Mouse (Mus musculus) kidney, embryonic 15.5 days (tissue): ENCODE measurements at regions not wholly inside any gene's neighbourhood (a gene's known extent, or its start where the extent isn't known, plus 50 kb on each side); places are given as distances from the start of the nearest gene placed in this dataset.
"Not testable (repeated sequence)": the region's sequence is repeated elsewhere in the genome, so short reads cannot be mapped to it uniquely, and the experiment has no call there.

Experiments
- ATAC-seq: fragments of 200-750 bp; cut with Nextera tagmentation; replicated peaks from 2 replicates; pipeline ENCODE4 v1.8.0; 2017; ENCODE audit warnings: moderate TSS enrichment; ENCODE audit not compliant: low FRiP score
- H3K27ac ChIP-seq: fragments of 300-500 bp; sonication (generic); 2 replicates; pipeline ENCODE4 v1.5.1; 2015; ENCODE audit warnings: mild to moderate bottlenecking, inconsistent platforms
- H3K27me3 ChIP-seq: fragments of 300-500 bp; sonication (generic); 2 replicates; pipeline ENCODE4 v1.6.1; 2015; ENCODE audit warnings: inconsistent platforms
- H3K36me3 ChIP-seq: fragments of 300-500 bp; sonication (generic); 2 replicates; pipeline ENCODE4 v1.6.1; 2015; ENCODE audit warnings: inconsistent platforms
- H3K4me1 ChIP-seq: fragments of 300-500 bp; sonication (generic); 2 replicates; pipeline ENCODE4 v1.6.1; 2015; ENCODE audit warnings: inconsistent platforms
- H3K4me2 ChIP-seq: fragments of 300-500 bp; sonication (generic); 2 replicates; pipeline ENCODE4 v1.6.1; 2015; ENCODE audit warnings: moderate library complexity, mild to moderate bottlenecking, inconsistent platforms
- H3K4me3 ChIP-seq: fragments of 300-500 bp; sonication (generic); replicated peaks from 2 replicates; pipeline ENCODE4 v1.5.1; 2015; ENCODE audit warnings: mild to moderate bottlenecking, inconsistent platforms
- H3K9ac ChIP-seq: fragments of 300-500 bp; sonication (generic); 2 replicates; pipeline ENCODE4 v1.6.1; 2015; ENCODE audit warnings: mild to moderate bottlenecking, inconsistent platforms
- H3K9me3 ChIP-seq: fragments of 300-500 bp; sonication (generic); replicated peaks from 2 replicates; pipeline ENCODE4 v1.6.1; 2016; ENCODE audit warnings: inconsistent platforms
- WGBS: fragments of 180-500 bp; shearing (Covaris S2); methylation state at CpG from one replicate; pipeline ENCODE4 v1.1.7; 2015; ENCODE audit warnings: mixed read lengths; 5-methylcytosine and 5-hydroxymethylcytosine counted together

- Histone ChIP-seq H3K27me3 (no peaks in the 10 kb centered on the region), H3K27ac (peak overlapping the region; percentile 62), H3K9me3 (no peaks in the 10 kb centered on the region), H3K36me3 (no peaks in the 10 kb centered on the region), H3K4me3 (no peak overlapping the region), H3K9ac (no peak overlapping the region), H3K4me2 (no peak overlapping the region), H3K4me1 (peaks cover 12% of the 10 kb centered on the region)
- no peak for ATAC-seq
- 84% methylated on average over 6 of the region's 6 CpGs for WGBS
These were observed 123.0 kb upstream of the Tbl1xr1 start for GRCm38 (mm10) chr3:21953416-21953810.

GRCm38 (mm10) chr3:21955681-21956080 is 120.8 kb upstream of the Tbl1xr1 start:
- Histone ChIP-seq H3K27me3 (no peaks in the 10 kb centered on the region), H3K9me3 (no peaks in the 10 kb centered on the region)
- WGBS: 45% methylated on average over 2 of the region's 2 CpGs

GRCm38 (mm10) chr3:21957105-21957504 is 119.3 kb upstream of the Tbl1xr1 start:
- not testable (repeated sequence) for H3K9me3 ChIP-seq, ATAC-seq, H3K27ac ChIP-seq, H3K9ac ChIP-seq, H3K4me2 ChIP-seq, H3K27me3 ChIP-seq, H3K36me3 ChIP-seq, H3K4me3 ChIP-seq
- peaks cover 27% of the 10 kb centered on the region for H3K4me1 ChIP-seq
- 72% methylated on average over 6 of the region's 6 CpGs for WGBS

More at GRCm38 (mm10) chr3:21955681-21956080, 120.8 kb upstream of the Tbl1xr1 start:
- peaks cover 14% of the 10 kb centered on the region for H3K4me1 ChIP-seq
- H3K9ac ChIP-seq: no peak overlapping the region
- no peak overlapping the region for H3K27ac ChIP-seq
- H3K4me3 ChIP-seq: no peak overlapping the region
- ATAC-seq: no peak
- no peaks in the 10 kb centered on the region for H3K36me3 ChIP-seq
- H3K4me2 ChIP-seq: no peak overlapping the region

- no peak overlapping the region for H3K4me2 ChIP-seq
- H3K4me3 ChIP-seq: no peak overlapping the region
- H3K9me3 ChIP-seq: no peaks in the 10 kb centered on the region
- ATAC-seq: no peak
- H3K36me3 ChIP-seq: no peaks in the 10 kb centered on the region
- H3K4me1 ChIP-seq: peaks cover 32% of the 10 kb centered on the region
- H3K27ac ChIP-seq: no peak overlapping the region
- 88% methylated on average over 6 of the region's 6 CpGs for WGBS
- no peaks in the 10 kb centered on the region for H3K27me3 ChIP-seq
- H3K9ac ChIP-seq: no peak overlapping the region
These were observed 117.7 kb upstream of the Tbl1xr1 start for GRCm38 (mm10) chr3:21958595-21959286.

- no peak overlapping the region for H3K4me2 ChIP-seq
These were observed 115.4 kb upstream of the Tbl1xr1 start for GRCm38 (mm10) chr3:21961091-21961490.

GRCm38 (mm10) chr3:21961746-21962145 is 114.7 kb upstream of the Tbl1xr1 start:
- WGBS: 79% methylated on average over 5 of the region's 5 CpGs

More at GRCm38 (mm10) chr3:21961091-21961490, 115.4 kb upstream of the Tbl1xr1 start:
- no peaks in the 10 kb centered on the region for H3K36me3 ChIP-seq
- no peaks in the 10 kb centered on the region for H3K9me3 ChIP-seq
- no peak overlapping the region for H3K4me3 ChIP-seq
- ATAC-seq: peak; percentile 20; the same call in 1 of the 2 replicates
- H3K27me3 ChIP-seq: no peaks in the 10 kb centered on the region
- WGBS: 29% methylated on average over 6 of the region's 6 CpGs
- H3K27ac ChIP-seq: peak overlapping the region; percentile 51; the same call in 1 of the 2 replicates
- peaks cover 36% of the 10 kb centered on the region for H3K4me1 ChIP-seq
- no peak overlapping the region for H3K9ac ChIP-seq

GRCm38 (mm10) chr3:21962360-21962782 is 114.1 kb upstream of the Tbl1xr1 start:
- Histone ChIP-seq H3K4me1 (peaks cover 36% of the 10 kb centered on the region), H3K36me3 (no peaks in the 10 kb centered on the region), H3K4me2 (peak overlapping the region; percentile 9; the same call in 1 of the 2 replicates), H3K9me3 (no peaks in the 10 kb centered on the region), H3K27me3 (no peaks in the 10 kb centered on the region), H3K4me3 (no peak overlapping the region), H3K27ac (peak overlapping the region; percentile 66), H3K9ac (no peak overlapping the region)
- WGBS: 44% methylated on average over 7 of the region's 7 CpGs
- ATAC-seq: no peak

More at GRCm38 (mm10) chr3:21961746-21962145, 114.7 kb upstream of the Tbl1xr1 start:
- no peaks in the 10 kb centered on the region for H3K9me3 ChIP-seq
- no peak overlapping the region for H3K9ac ChIP-seq
- H3K4me1 ChIP-seq: peaks cover 36% of the 10 kb centered on the region
- H3K27me3 ChIP-seq: no peaks in the 10 kb centered on the region
- no peaks in the 10 kb centered on the region for H3K36me3 ChIP-seq
- no peak overlapping the region for H3K27ac ChIP-seq
- ATAC-seq: no peak
- H3K4me3 ChIP-seq: no peak overlapping the region
- H3K4me2 ChIP-seq: no peak overlapping the region

GRCm38 (mm10) chr3:21962921-21963732 is 113.3 kb upstream of the Tbl1xr1 start:
- Histone ChIP-seq H3K4me3 (no peak overlapping the region), H3K9me3 (no peaks in the 10 kb centered on the region), H3K27ac (peak overlapping the region; percentile 66), H3K9ac (no peak overlapping the region), H3K4me1 (peaks cover 36% of the 10 kb centered on the region), H3K27me3 (no peaks in the 10 kb centered on the region), H3K4me2 (peak overlapping the region; percentile 9; the same call in 1 of the 2 replicates), H3K36me3 (no peaks in the 10 kb centered on the region)
- ATAC-seq: peak; percentile 71
- WGBS: 29% methylated on average over 7 of the region's 7 CpGs

GRCm38 (mm10) chr3:21963733-21964351 is 112.6 kb upstream of the Tbl1xr1 start:
- Histone ChIP-seq H3K9me3 (no peaks in the 10 kb centered on the region), H3K4me2 (no peak overlapping the region), H3K4me3 (no peak overlapping the region), H3K27me3 (no peaks in the 10 kb centered on the region), H3K9ac (no peak overlapping the region), H3K4me1 (peaks cover 36% of the 10 kb centered on the region), H3K36me3 (no peaks in the 10 kb centered on the region), H3K27ac (peak overlapping the region; percentile 66)
- 100% methylated on average over 1 of the region's 1 CpGs for WGBS
- no peak for ATAC-seq

- H3K4me2 ChIP-seq: no peak overlapping the region
- no peak overlapping the region for H3K27ac ChIP-seq
- no peak overlapping the region for H3K4me3 ChIP-seq
- H3K9ac ChIP-seq: no peak overlapping the region
- no peak for ATAC-seq
- no peaks in the 10 kb centered on the region for H3K36me3 ChIP-seq
- no peaks in the 10 kb centered on the region for H3K27me3 ChIP-seq
- WGBS: 78% methylated on average over 6 of the region's 6 CpGs
- H3K9me3 ChIP-seq: no peaks in the 10 kb centered on the region
- H3K4me1 ChIP-seq: peaks cover 36% of the 10 kb centered on the region
These were observed 112.0 kb upstream of the Tbl1xr1 start for GRCm38 (mm10) chr3:21964438-21964837.

- Histone ChIP-seq H3K4me3 (no peak overlapping the region), H3K4me1 (peaks cover 34% of the 10 kb centered on the region), H3K27me3 (no peaks in the 10 kb centered on the region), H3K9me3 (no peaks in the 10 kb centered on the region), H3K9ac (no peak overlapping the region), H3K27ac (no peak overlapping the region), H3K4me2 (no peak overlapping the region), H3K36me3 (no peaks in the 10 kb centered on the region)
- ATAC-seq: no peak
- WGBS: 96% methylated on average over 1 of the region's 1 CpGs
These were observed 110.9 kb upstream of the Tbl1xr1 start for GRCm38 (mm10) chr3:21965556-21965955.

- no peaks in the 10 kb centered on the region for H3K9me3 ChIP-seq
- WGBS: 82% methylated on average over 1 of the region's 1 CpGs
- H3K4me1 ChIP-seq: no peaks in the 10 kb centered on the region
- H3K27ac ChIP-seq: no peak overlapping the region
- no peak overlapping the region for H3K4me2 ChIP-seq
- ATAC-seq: no peak
- H3K36me3 ChIP-seq: no peaks in the 10 kb centered on the region
- no peak overlapping the region for H3K9ac ChIP-seq
- H3K27me3 ChIP-seq: no peaks in the 10 kb centered on the region
- H3K4me3 ChIP-seq: no peak overlapping the region
These were observed 104.7 kb upstream of the Tbl1xr1 start for GRCm38 (mm10) chr3:21971731-21972130.
